Mouse (Mus musculus) CH12.LX (cell line): Measurements from ENCODE around the gene Ccdc97.

Experiments used
- BHLHE40 ChIP-seq: IDR thresholded peaks from 2 replicates; pipeline ENCODE4 v1.6.1; 2011; ENCODE audit warnings: mild to moderate bottlenecking, low read depth, low read length, improper control_type of control experiment
- CTCF ChIP-seq, 2 experiments: IDR thresholded peaks in 1 of 2; conservative IDR thresholded peaks in 1 of 2; 2 replicates each; pipeline ENCODE4 v1.5.1; 2011 to 2012; ENCODE audit warnings: low read depth in 2 of 2, low read length in 2 of 2, improper control_type of control experiment in 1 of 2, inconsistent platforms in 1 of 2, mild to moderate bottlenecking in 1 of 2, moderate library complexity in 1 of 2
- E2F4 ChIP-seq: IDR thresholded peaks from 2 replicates; pipeline ENCODE4 v1.6.1; 2011; ENCODE audit warnings: low read depth, low read length, improper control_type of control experiment; ENCODE audit not compliant: insufficient replicate concordance
- ZMIZ1 ChIP-seq: IDR thresholded peaks from 2 replicates; pipeline ENCODE4 v1.6.1; 2012; ENCODE audit warnings: low read depth, mild to moderate bottlenecking, inconsistent platforms, low read length, improper control_type of control experiment

DNA sequence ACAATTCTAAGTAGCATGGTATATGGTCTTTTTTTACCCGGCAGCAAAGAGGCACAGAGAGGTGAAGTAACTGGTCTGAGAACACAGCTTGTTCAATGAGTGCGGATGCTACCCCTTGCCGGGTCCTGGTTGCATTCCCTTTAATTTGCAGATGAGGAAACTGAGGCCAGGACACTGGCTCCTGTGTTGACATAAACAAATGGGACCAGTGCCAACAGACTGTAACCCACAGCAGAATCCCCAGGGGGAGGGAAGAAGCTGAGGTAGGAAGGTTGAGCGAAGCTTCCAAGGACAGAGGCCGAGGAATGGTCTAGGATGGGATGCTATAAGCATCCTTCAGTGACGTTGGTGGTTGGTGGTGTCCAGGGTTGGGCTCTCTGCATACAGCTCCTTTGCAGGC, 43.5 kb downstream of the Ccdc97 start:
- TF ChIP-seq E2F4 (no peak), BHLHE40 (no peak), CTCF (conservative IDR thresholded peaks at IDR 0.05 in 1 of 2, IDR thresholded peaks at IDR 0.05 in 1 of 2; ENCODE audit: low read depth in 2 of 2, low read length in 2 of 2) (no peak), ZMIZ1 (no peak)
